24 mouse cellular contexts compared by ENCODE assay signal in the genomic region with DNA sequence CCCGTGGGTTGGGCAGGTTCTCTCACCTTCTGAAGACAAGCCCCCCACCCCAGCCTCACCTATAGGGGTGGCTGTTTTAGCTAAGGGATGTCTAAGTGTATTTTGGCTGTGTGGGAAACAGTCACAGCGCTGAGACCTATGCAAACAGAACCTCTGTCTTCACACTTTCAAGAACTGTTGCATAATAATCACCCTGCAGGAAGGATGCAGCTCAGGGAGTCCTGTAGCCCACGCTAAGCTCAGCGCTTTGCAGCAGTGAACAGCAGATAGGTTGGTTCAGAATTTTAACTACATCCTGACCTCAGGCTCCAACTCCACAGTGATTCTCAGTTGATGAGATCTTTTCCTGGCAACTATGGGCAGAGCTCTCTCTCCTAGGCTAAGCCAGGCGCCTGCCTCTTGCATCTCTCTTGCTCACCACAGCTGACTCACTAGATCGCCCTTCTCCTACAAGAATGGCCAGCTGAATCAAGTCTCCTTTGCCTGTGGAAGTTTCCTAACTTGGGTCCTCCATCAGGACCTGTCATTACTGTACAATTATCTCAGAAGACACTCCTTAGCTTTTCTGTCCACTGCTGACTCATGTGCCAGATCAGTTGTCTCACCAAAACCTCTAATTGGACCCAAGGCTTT. TPM values are rescaled to one million over a fixed set of nuclear protein-coding genes. Genes with fewer than 3 reads are reported as not detected.
DNase-seq lines count a peak whose midpoint lies in the region; ATAC-seq lines count a peak whose summit lies in the region.
"Had no signal": no experiment of that assay in that cellular context is flagged by ENCODE, and none has a peak within 500 bp of the region (broad histone marks: within the 10 kb centered on the region; RNA-seq: fewer than 3 reads in every experiment).

No protein-coding gene starts in this region.

- H3K9me3 ChIP-seq in heart, embryonic 12.5 days (replicated peaks): no peaks in the 10 kb centered on the region
- H3K9me3 ChIP-seq: embryonic facial prominence, embryonic 12.5 days; forebrain, embryonic 10.5 days; hindbrain, embryonic 12.5 days; intestine, embryonic 15.5 days; midbrain, embryonic 13.5 days had no signal

- H3K9ac ChIP-seq in heart, embryonic 12.5 days: no peak overlapping the region
- H3K9ac ChIP-seq: embryonic facial prominence, embryonic 12.5 days; hindbrain, embryonic 12.5 days; intestine, embryonic 15.5 days; lung, embryonic 14.5 days; midbrain, embryonic 13.5 days had no signal

- H3K27ac ChIP-seq in heart, embryonic 12.5 days (ENCODE audit: poor library complexity, severe bottlenecking): no peak overlapping the region
- H3K27ac ChIP-seq: embryonic facial prominence, embryonic 12.5 days; forebrain, embryonic 10.5 days; hindbrain, embryonic 12.5 days; intestine, embryonic 15.5 days; midbrain, embryonic 13.5 days had no signal

- H3K27me3 ChIP-seq in heart, embryonic 12.5 days (replicated peaks): peaks cover 12% of the 10 kb centered on the region
- H3K27me3 ChIP-seq: embryonic facial prominence, embryonic 12.5 days; hindbrain, embryonic 12.5 days; intestine, embryonic 15.5 days; midbrain, embryonic 13.5 days had no signal

- no peak for ATAC-seq in heart, embryonic 12.5 days (ENCODE audit: insufficient number of reproducible peaks, low FRiP score)
- ATAC-seq: intestine, embryonic 15.5 days; midbrain, embryonic 13.5 days had no signal

- peaks cover 22% of the 10 kb centered on the region for H3K4me1 ChIP-seq in heart, embryonic 12.5 days (replicated peaks)
- H3K4me1 ChIP-seq: embryonic facial prominence, embryonic 12.5 days; forebrain, embryonic 10.5 days; hindbrain, embryonic 12.5 days; intestine, embryonic 15.5 days; midbrain, embryonic 13.5 days had no signal

- H3K4me2 ChIP-seq in heart, embryonic 12.5 days: no peak overlapping the region
- H3K4me2 ChIP-seq: embryonic facial prominence, embryonic 12.5 days; hindbrain, embryonic 12.5 days; intestine, embryonic 15.5 days; lung, embryonic 14.5 days; midbrain, embryonic 13.5 days had no signal

- DNase-seq in adrenal gland, adult 2 months: peak; percentile 20
- DNase-seq in adrenal gland, postnatal 25 days: no peak
- peak; percentile 11 for DNase-seq in right cerebral cortex, postnatal 25 days
- no peak for DNase-seq in right cerebral cortex, postnatal 4 days
- peak; percentile 12 to 27 for DNase-seq in left cerebral cortex, adult 8-10 months (ENCODE audit: low spot score in 2 of 2)
- no peak for DNase-seq in gastrocnemius, postnatal 4 days (ENCODE audit: low spot score in 2 of 2)
- no peak for DNase-seq in cerebellum, postnatal 4 days (ENCODE audit: low spot score in 2 of 2)
- DNase-seq: cerebellum, adult 11 months; heart, adult 18-20 months; kidney, postnatal 36 days; lung, embryonic 14.5 days had no signal

- WGBS in heart, embryonic 12.5 days: 52% methylated on average over 6 of the region's 6 CpGs

- no peak overlapping the region for H3K4me3 ChIP-seq in heart, embryonic 12.5 days
- H3K4me3 ChIP-seq: embryonic facial prominence, embryonic 12.5 days; forebrain, embryonic 10.5 days; hindbrain, embryonic 12.5 days; intestine, embryonic 15.5 days; midbrain, embryonic 13.5 days had no signal

- H3K36me3 ChIP-seq in heart, embryonic 12.5 days: no peaks in the 10 kb centered on the region
- H3K36me3 ChIP-seq: embryonic facial prominence, embryonic 12.5 days; forebrain, embryonic 10.5 days; hindbrain, embryonic 12.5 days; intestine, embryonic 15.5 days; midbrain, embryonic 13.5 days had no signal

RNA-seq across cellular contexts. Expression of gene Defb43, which starts 9.1 kb away (rescaled TPM):
- not detected for total RNA-seq in adrenal gland, adult 2 months (2021)
- polyA plus RNA-seq in adrenal gland, adult 2 months (2012; rRNA removed): not detected in 2 replicates
- not detected in 2 replicates for total RNA-seq in adrenal gland, postnatal 25 days (2021)
- not detected for total RNA-seq in left cerebral cortex, adult 8-10 months (2022)
- polyA plus RNA-seq in heart, embryonic 12.5 days (2016; fragmentation: Nextera tagmentation; extraction: Ambion mirVana): not detected in 2 replicates
- total RNA-seq in gastrocnemius, postnatal 4 days (2021): not detected
- total RNA-seq: common myeloid progenitor, adult 5-6 weeks; heart, adult 18-20 months; layer of hippocampus, postnatal 25 days; liver, adult 2 months had no signal
- polyA plus RNA-seq: embryonic facial prominence, embryonic 12.5 days; forebrain, embryonic 10.5 days; heart, embryonic 16.5 days; hindbrain, embryonic 12.5 days; intestine, embryonic 15.5 days; liver, adult 2 months; lung, embryonic 14.5 days; midbrain, embryonic 13.5 days; neural tube, embryonic 11.5 days; stomach, embryonic 14.5 days; thymus, postnatal 0 days had no signal

RNA-seq across cellular contexts. Expression of gene Defb47, which starts 22.8 kb away (rescaled TPM):
- total RNA-seq in adrenal gland, adult 2 months (2021): not detected
- not detected in 2 replicates for polyA plus RNA-seq in adrenal gland, adult 2 months (2012; rRNA removed)
- not detected in 2 replicates for total RNA-seq in adrenal gland, postnatal 25 days (2021)
- total RNA-seq in left cerebral cortex, adult 8-10 months (2022): not detected
- not detected in 2 replicates for polyA plus RNA-seq in heart, embryonic 12.5 days (2016; fragmentation: Nextera tagmentation; extraction: Ambion mirVana)
- total RNA-seq in gastrocnemius, postnatal 4 days (2021): not detected
- total RNA-seq: common myeloid progenitor, adult 5-6 weeks; heart, adult 18-20 months; layer of hippocampus, postnatal 25 days; liver, adult 2 months had no signal
- polyA plus RNA-seq: embryonic facial prominence, embryonic 12.5 days; forebrain, embryonic 10.5 days; heart, embryonic 16.5 days; hindbrain, embryonic 12.5 days; intestine, embryonic 15.5 days; liver, adult 2 months; lung, embryonic 14.5 days; midbrain, embryonic 13.5 days; neural tube, embryonic 11.5 days; stomach, embryonic 14.5 days; thymus, postnatal 0 days had no signal

RNA-seq across cellular contexts. Expression of gene Defb42, which starts 26.2 kb away (rescaled TPM):
- under 1 TPM; 0.14 to 0.97 TPM for total RNA-seq in adrenal gland, adult 2 months (2021)
- polyA plus RNA-seq in adrenal gland, adult 2 months (2012; rRNA removed): 0.50 and 0.76 TPM in 2 replicates
- 0.61 TPM in 1 of 2 replicates, not detected in the other for total RNA-seq in adrenal gland, postnatal 25 days (2021)
- total RNA-seq in left cerebral cortex, adult 8-10 months (2022): under 1 TPM; 0.19 to 0.65 (median 0.37) TPM
- polyA plus RNA-seq in heart, embryonic 12.5 days (2016; fragmentation: Nextera tagmentation; extraction: Ambion mirVana): 3.8 and 4.7 TPM in 2 replicates
- not detected for total RNA-seq in gastrocnemius, postnatal 4 days (2021)
- total RNA-seq: common myeloid progenitor, adult 5-6 weeks; liver, adult 2 months had no signal
- polyA plus RNA-seq: embryonic facial prominence, embryonic 12.5 days; forebrain, embryonic 10.5 days; hindbrain, embryonic 12.5 days; liver, adult 2 months; lung, embryonic 14.5 days; midbrain, embryonic 13.5 days; neural tube, embryonic 11.5 days; stomach, embryonic 14.5 days had no signal

RNA-seq across cellular contexts. Expression of gene Defb30, which starts 29.1 kb away (rescaled TPM):
- not detected for total RNA-seq in adrenal gland, adult 2 months (2021)
- polyA plus RNA-seq in adrenal gland, adult 2 months (2012; rRNA removed): not detected in 2 replicates
- total RNA-seq in adrenal gland, postnatal 25 days (2021): not detected in 2 replicates
- not detected for total RNA-seq in left cerebral cortex, adult 8-10 months (2022)
- not detected in 2 replicates for polyA plus RNA-seq in heart, embryonic 12.5 days (2016; fragmentation: Nextera tagmentation; extraction: Ambion mirVana)
- not detected for total RNA-seq in gastrocnemius, postnatal 4 days (2021)
- total RNA-seq: common myeloid progenitor, adult 5-6 weeks; heart, adult 18-20 months; layer of hippocampus, postnatal 25 days; liver, adult 2 months had no signal
- polyA plus RNA-seq: embryonic facial prominence, embryonic 12.5 days; forebrain, embryonic 10.5 days; heart, embryonic 16.5 days; hindbrain, embryonic 12.5 days; intestine, embryonic 15.5 days; liver, adult 2 months; lung, embryonic 14.5 days; midbrain, embryonic 13.5 days; neural tube, embryonic 11.5 days; stomach, embryonic 14.5 days; thymus, postnatal 0 days had no signal

RNA-seq across cellular contexts. Expression of gene Defb48, which starts 36.3 kb away (rescaled TPM):
- total RNA-seq in adrenal gland, adult 2 months (2021): not detected
- polyA plus RNA-seq in adrenal gland, adult 2 months (2012; rRNA removed): not detected in 2 replicates
- total RNA-seq in adrenal gland, postnatal 25 days (2021): not detected in 2 replicates
- not detected for total RNA-seq in left cerebral cortex, adult 8-10 months (2022)
- not detected in 2 replicates for polyA plus RNA-seq in heart, embryonic 12.5 days (2016; fragmentation: Nextera tagmentation; extraction: Ambion mirVana)
- total RNA-seq in gastrocnemius, postnatal 4 days (2021): not detected
- total RNA-seq: common myeloid progenitor, adult 5-6 weeks; heart, adult 18-20 months; layer of hippocampus, postnatal 25 days; liver, adult 2 months had no signal
- polyA plus RNA-seq: embryonic facial prominence, embryonic 12.5 days; forebrain, embryonic 10.5 days; heart, embryonic 16.5 days; hindbrain, embryonic 12.5 days; intestine, embryonic 15.5 days; liver, adult 2 months; lung, embryonic 14.5 days; midbrain, embryonic 13.5 days; neural tube, embryonic 11.5 days; stomach, embryonic 14.5 days; thymus, postnatal 0 days had no signal

Comparison
In these comparisons a context has a peak if more than half of its experiments do, and no peak if none do; other contexts are left out.
1. DNase-seq: peak in adrenal gland, adult 2 months (single experiment), right cerebral cortex, postnatal 25 days (single experiment) and left cerebral cortex, adult 8-10 months (2 of 2); none in adrenal gland, postnatal 25 days (single experiment), right cerebral cortex, postnatal 4 days (single experiment), gastrocnemius, postnatal 4 days (0 of 2) and cerebellum, postnatal 4 days (0 of 2).